Mouse (Mus musculus) liver, embryonic 18 days (tissue): ENCODE measurements around the gene Serpinc1. TPM values are rescaled to one million over a fixed set of nuclear protein-coding genes. Genes with fewer than 3 reads are reported as not detected.

Experiments used
- polyA plus RNA-seq: library from polyadenylated mRNA; depleted of rRNA; stranded (reverse); fragments of >200 nt; gene quantifications from 2 replicates; pipeline ENCODE4 v1.2.3, GENCODE M21; 2012; rRNA removed

Gene Serpinc1
- 1,592 and 1,711 TPM in 2 replicates for polyA plus RNA-seq

DNA sequence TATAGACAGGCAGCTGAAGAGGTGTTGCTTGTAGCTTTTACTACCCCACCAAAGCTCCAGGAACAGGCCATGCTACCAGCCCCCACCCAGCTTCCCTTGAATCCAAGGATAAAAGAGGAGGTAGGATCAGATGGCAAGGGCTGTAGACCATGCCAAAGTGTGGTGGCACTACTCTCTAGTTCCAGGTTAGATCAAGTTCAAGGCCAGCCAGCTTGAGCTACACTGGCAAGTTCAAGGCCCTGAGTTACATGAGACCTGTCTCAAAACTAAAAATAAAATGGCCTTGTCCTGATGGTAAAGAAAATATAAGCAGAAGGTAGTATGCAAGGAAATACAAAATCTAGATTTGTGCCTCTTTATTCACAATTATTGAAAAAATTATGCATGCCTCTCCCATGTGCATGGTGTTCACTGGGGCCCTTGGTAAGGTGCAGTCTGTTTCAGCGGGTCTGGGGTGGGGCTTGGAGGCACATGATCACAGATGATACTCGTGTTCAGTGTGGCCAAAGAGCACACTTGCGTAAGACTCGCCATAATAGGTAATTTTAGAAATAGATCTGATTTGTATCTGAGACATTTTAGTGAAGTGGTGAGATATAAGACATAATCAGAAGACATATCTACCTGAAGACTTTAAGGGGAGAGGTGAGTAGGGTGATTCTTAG is at the start of gene Serpinc1:
TSS of gene Serpinc1 (plus strand) at position 515 of the 665 bp plus-strand sequence.

GRCm38 (mm10) chr1:161034435-161035280 is 56.3 kb downstream of the Serpinc1 start, which contains the start of gene Zbtb37:
Zbtb37 (minus strand) TSS chr1:161034849.

Other genes starting within 250 kb of the Serpinc1 start
- 14.0 and 14.7 TPM in 2 replicates for gene Rabgap1l, start 185.4 kb upstream of the Serpinc1 start, polyA plus RNA-seq
- 3.1 and 3.2 TPM in 2 replicates for gene Rc3h1, start 72.2 kb upstream of the Serpinc1 start, polyA plus RNA-seq
- 1.0 and 1.2 TPM in 2 replicates for gene Zbtb37, start 56.3 kb downstream of the Serpinc1 start, polyA plus RNA-seq
- gene Dars2, start 92.1 kb downstream of the Serpinc1 start, polyA plus RNA-seq = 12.7 and 13.3 TPM in 2 replicates
- 9.4 and 9.6 TPM in 2 replicates for gene Cenpl, start 92.1 kb downstream of the Serpinc1 start, polyA plus RNA-seq
- 4.0 and 5.2 TPM in 2 replicates for gene Klhl20, start 152.9 kb downstream of the Serpinc1 start, polyA plus RNA-seq
- 0.02 and 0.05 TPM in 2 replicates for gene Ankrd45, start 164.1 kb downstream of the Serpinc1 start, polyA plus RNA-seq
- not detected in 2 replicates for gene Tex50, start 180.7 kb downstream of the Serpinc1 start, polyA plus RNA-seq